In genomic region chr8:74171113-74171512, GRCm38 (mm10) we compare ENCODE assay signal across 25 mouse cellular contexts.
DNase-seq lines count a peak whose midpoint lies in the region; ATAC-seq and TF ChIP-seq lines count a peak whose summit lies in the region.
"Had no signal": no experiment of that assay in that cellular context is flagged by ENCODE, and none has a peak within 500 bp of the region (broad histone marks: within the 10 kb centered on the region; RNA-seq: fewer than 3 reads in every experiment).

No protein-coding gene starts in this region.

- 25% methylated on average over 1 of the region's 1 CpGs for WGBS in midbrain, embryonic 11.5 days
- 10% methylated on average over 1 of the region's 1 CpGs for WGBS in midbrain, embryonic 13.5 days

- DNase-seq in midbrain, embryonic 11.5 days (ENCODE audit: low spot score, missing footprints) = no peak
- peak; percentile 3 for DNase-seq in brain, embryonic 14.5 days (ENCODE audit: low read depth)
- peak; percentile 38 for DNase-seq in embryo, embryonic 10 days (ENCODE audit: low spot score)
- DNase-seq in embryo, embryonic 9.5 days (ENCODE audit: extremely low spot score) = peak; percentile 12
- DNase-seq in cerebellum, postnatal 10 days = no peak
- DNase-seq: adrenal gland, adult 2 months; adrenal gland, postnatal 14 days; cerebellum, adult 11-12 months; cerebellum, adult 8-10 months; cerebellum, postnatal 14 days; gastrocnemius, postnatal 10 days; gastrocnemius, postnatal 36 days; heart, adult 11 months had no signal

- H3K36me3 ChIP-seq in midbrain, embryonic 11.5 days (ENCODE audit: control insufficient read depth, insufficient read depth, low read length) = no peaks in the 10 kb centered on the region
- H3K36me3 ChIP-seq in midbrain, embryonic 13.5 days = no peaks in the 10 kb centered on the region
- H3K36me3 ChIP-seq: embryonic facial prominence, embryonic 12.5 days; embryonic facial prominence, embryonic 15.5 days; forebrain, embryonic 12.5 days had no signal

- H3K4me1 ChIP-seq in midbrain, embryonic 11.5 days (ENCODE audit: control insufficient read depth, insufficient read depth, low read length) = peaks cover 2% of the 10 kb centered on the region; the same call in 1 of the 2 replicates
- no peaks in the 10 kb centered on the region for H3K4me1 ChIP-seq in midbrain, embryonic 13.5 days (replicated peaks)
- H3K4me1 ChIP-seq: embryonic facial prominence, embryonic 12.5 days; embryonic facial prominence, embryonic 15.5 days had no signal

- TF ChIP-seq CTCF in brain, embryonic 14.5 days (IDR thresholded peaks at IDR 0.05; ENCODE audit: borderline replicate concordance, extremely low read depth, insufficient read depth, insufficient read length) = no peak

- H3K9me3 ChIP-seq in midbrain, embryonic 11.5 days (ENCODE audit: control insufficient read depth, low read length) = no peaks in the 10 kb centered on the region
- H3K9me3 ChIP-seq in midbrain, embryonic 13.5 days = no peaks in the 10 kb centered on the region
- H3K9me3 ChIP-seq: embryonic facial prominence, embryonic 12.5 days; embryonic facial prominence, embryonic 15.5 days; forebrain, embryonic 12.5 days had no signal

- ATAC-seq in midbrain, embryonic 11.5 days (ENCODE audit: low FRiP score) = peak; percentile 84
- no peak for ATAC-seq in midbrain, embryonic 13.5 days
- no peak for ATAC-seq in granulocyte monocyte progenitor cell, adult 5-6 weeks (replicated peaks; ENCODE audit: poor library complexity, severe bottlenecking)
- ATAC-seq: CD4-positive, CD25-positive, alpha-beta regulatory T cell, adult 4 months; forebrain, embryonic 16.5 days; hindbrain, postnatal 0 days; inflammation-experienced regulatory T-cells, adult 6 months; intestine, embryonic 16.5 days had no signal

- no peak overlapping the region for H3K9ac ChIP-seq in midbrain, embryonic 11.5 days (ENCODE audit: low read length)
- no peak overlapping the region for H3K9ac ChIP-seq in midbrain, embryonic 13.5 days (replicated peaks)
- H3K9ac ChIP-seq: embryonic facial prominence, embryonic 12.5 days; embryonic facial prominence, embryonic 15.5 days; forebrain, embryonic 12.5 days; hindbrain, embryonic 14.5 days had no signal

- no peak overlapping the region for H3K27ac ChIP-seq in midbrain, embryonic 11.5 days (ENCODE audit: low read depth, low read length)
- H3K27ac ChIP-seq in midbrain, embryonic 13.5 days = no peak overlapping the region
- H3K27ac ChIP-seq: embryonic facial prominence, embryonic 12.5 days; embryonic facial prominence, embryonic 15.5 days; forebrain, embryonic 12.5 days; hindbrain, embryonic 14.5 days; hindbrain, postnatal 0 days had no signal

- H3K4me2 ChIP-seq in midbrain, embryonic 11.5 days = no peak overlapping the region
- H3K4me2 ChIP-seq in midbrain, embryonic 13.5 days (replicated peaks) = no peak overlapping the region
- H3K4me2 ChIP-seq: embryonic facial prominence, embryonic 12.5 days; embryonic facial prominence, embryonic 15.5 days; forebrain, embryonic 12.5 days; heart, embryonic 11.5 days; hindbrain, embryonic 14.5 days had no signal

- no peak for TF ChIP-seq POLR2A in brain, embryonic 14.5 days (IDR thresholded peaks at IDR 0.05; ENCODE audit: borderline replicate concordance, extremely low read depth, insufficient read depth, insufficient read length, poor library complexity, severe bottlenecking)

- no peak overlapping the region for H3K4me3 ChIP-seq in midbrain, embryonic 11.5 days (ENCODE audit: low read depth, low read length)
- no peak overlapping the region for H3K4me3 ChIP-seq in midbrain, embryonic 13.5 days (replicated peaks)
- H3K4me3 ChIP-seq: embryonic facial prominence, embryonic 12.5 days; embryonic facial prominence, embryonic 15.5 days; forebrain, embryonic 12.5 days had no signal

- no peaks in the 10 kb centered on the region for H3K27me3 ChIP-seq in midbrain, embryonic 11.5 days (ENCODE audit: control insufficient read depth, insufficient read depth, low read length)
- no peaks in the 10 kb centered on the region for H3K27me3 ChIP-seq in midbrain, embryonic 13.5 days
- H3K27me3 ChIP-seq: embryonic facial prominence, embryonic 12.5 days; embryonic facial prominence, embryonic 15.5 days; forebrain, embryonic 12.5 days had no signal

Comparison
In these comparisons a context has a peak if more than half of its experiments do, and no peak if none do; other contexts are left out.
1. DNase-seq: peak in brain, embryonic 14.5 days (single experiment), embryo, embryonic 10 days (single experiment) and embryo, embryonic 9.5 days (single experiment); none in midbrain, embryonic 11.5 days (single experiment) and cerebellum, postnatal 10 days (0 of 2).